Mouse (Mus musculus) cerebellum, postnatal 25 days (tissue): ENCODE data around the gene Ankdd1b.

ENCODE experiments used
- DNase-seq, 2 experiments: peaks; one replicate each; pipeline ENCODE4 v3.0.0; 2021; ENCODE audit warnings: mixed read lengths in 2 of 2

Ankdd1b gene

GRCm38 (mm10) chr13:96452621-96453020, 18.4 kb downstream of the Ankdd1b start:
- DNase-seq, result no peak

- DNase-seq, result no peak
Measured at GRCm38 (mm10) chr13:96451386-96452140, 19.4 kb downstream of the Ankdd1b start.

GRCm38 (mm10) chr13:96450869-96451268, 20.1 kb downstream of the Ankdd1b start:
- DNase-seq, result no peak

- DNase-seq, result no peak
Measured at GRCm38 (mm10) chr13:96450205-96450856, 20.7 kb downstream of the Ankdd1b start.

- no peak for DNase-seq
Measured at GRCm38 (mm10) chr13:96440436-96440835, 30.6 kb downstream of the Ankdd1b start.

GRCm38 (mm10) chr13:96436921-96437320, 34.1 kb downstream of the Ankdd1b start:
- no peak for DNase-seq

GRCm38 (mm10) chr13:96435793-96436192, 35.2 kb downstream of the Ankdd1b start:
- peak in 1 of 2 experiments; percentile 21 for DNase-seq

GRCm38 (mm10) chr13:96434899-96435331, 36.1 kb downstream of the Ankdd1b start:
- DNase-seq, result peak in 1 of 2 experiments; percentile 27

- DNase-seq, result no peak
Measured at GRCm38 (mm10) chr13:96433648-96434190, 37.3 kb downstream of the Ankdd1b start.

- DNase-seq, result no peak
Measured at GRCm38 (mm10) chr13:96433041-96433440, 38.0 kb downstream of the Ankdd1b start.

GRCm38 (mm10) chr13:96432376-96432811, 38.6 kb downstream of the Ankdd1b start:
- DNase-seq, result no peak

- peak; percentile 87 to 94 for DNase-seq
Measured at GRCm38 (mm10) chr13:96431595-96432156, 39.3 kb downstream of the Ankdd1b start.

GRCm38 (mm10) chr13:96428531-96428930, 42.5 kb downstream of the Ankdd1b start:
- DNase-seq, result no peak

- DNase-seq, result no peak
Measured at GRCm38 (mm10) chr13:96426044-96426443, 45.0 kb downstream of the Ankdd1b start.

GRCm38 (mm10) chr13:96424496-96425274, 46.3 kb downstream of the Ankdd1b start:
- DNase-seq, result no peak

GRCm38 (mm10) chr13:96421230-96421629, 49.8 kb downstream of the Ankdd1b start:
- no peak for DNase-seq

GRCm38 (mm10) chr13:96418487-96418886, 52.5 kb downstream of the Ankdd1b start:
- DNase-seq, result no peak

GRCm38 (mm10) chr13:96417261-96417813, 53.7 kb downstream of the Ankdd1b start:
- DNase-seq, result no peak

- no peak for DNase-seq
Measured at GRCm38 (mm10) chr13:96416380-96416779, 54.6 kb downstream of the Ankdd1b start.

GRCm38 (mm10) chr13:96414384-96414783, 56.6 kb downstream of the Ankdd1b start:
- no peak for DNase-seq

GRCm38 (mm10) chr13:96408786-96409185, 62.2 kb downstream of the Ankdd1b start:
- no peak for DNase-seq

- peak in 1 of 2 experiments; percentile 38 for DNase-seq
Measured at GRCm38 (mm10) chr13:96407040-96407439, 64.0 kb downstream of the Ankdd1b start.
